Mouse (Mus musculus): ENCODE results near the gene Fancl.
A peak's percentile ranks its signal among the peaks of the same experiment; 100 is the strongest.
"Not testable (repeated sequence)": the region's sequence is repeated elsewhere in the genome, so short reads cannot be mapped to it uniquely, and the experiment has no call there.

Fancl gene

GRCm38 (mm10) chr11:26385971-26386370, at the start of gene Fancl:
TSS of gene Fancl (plus strand) at chr11:26386135.
- no peak for DNase-seq (ENCODE audit: low spot score in 2 of 2)

- no peak for DNase-seq (ENCODE audit: low spot score in 2 of 2)
These were observed 49.1 kb upstream of the Fancl start for GRCm38 (mm10) chr11:26336848-26337247.

DNA sequence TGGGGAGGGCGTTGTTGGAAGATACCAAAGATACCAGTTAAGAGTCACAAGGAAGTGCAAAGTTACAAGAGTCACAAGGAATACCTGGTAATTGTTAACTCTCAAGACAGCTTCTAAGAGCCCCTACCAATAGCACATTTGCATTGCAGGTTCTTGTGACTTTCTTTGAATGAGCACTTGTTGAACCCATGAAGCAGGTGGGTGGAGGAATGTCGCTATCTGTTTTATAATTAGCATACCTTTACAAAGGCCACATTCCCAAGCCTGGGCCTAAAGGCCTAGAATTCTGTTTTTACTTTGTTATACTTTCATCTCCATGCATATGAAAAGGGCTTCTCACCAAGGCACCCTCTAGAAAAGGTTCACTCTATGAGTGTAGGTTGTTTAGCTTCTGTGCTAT, 15.8 kb upstream of the Fancl start:
- not testable (repeated sequence) for DNase-seq (ENCODE audit: low spot score in 2 of 2)

- DNase-seq (ENCODE audit: low spot score in 2 of 2) = not testable (repeated sequence)
These were observed 14.0 kb upstream of the Fancl start for GRCm38 (mm10) chr11:26371980-26372379.

- DNase-seq (ENCODE audit: low spot score in 2 of 2) = no peak
These were observed 11.8 kb upstream of the Fancl start for GRCm38 (mm10) chr11:26374132-26374531.

GRCm38 (mm10) chr11:26378074-26378473, 7.9 kb upstream of the Fancl start:
- no peak for DNase-seq (ENCODE audit: low spot score in 2 of 2)

GRCm38 (mm10) chr11:26381499-26381898, 4.4 kb upstream of the Fancl start:
- DNase-seq (ENCODE audit: low spot score in 2 of 2) = no peak

DNA sequence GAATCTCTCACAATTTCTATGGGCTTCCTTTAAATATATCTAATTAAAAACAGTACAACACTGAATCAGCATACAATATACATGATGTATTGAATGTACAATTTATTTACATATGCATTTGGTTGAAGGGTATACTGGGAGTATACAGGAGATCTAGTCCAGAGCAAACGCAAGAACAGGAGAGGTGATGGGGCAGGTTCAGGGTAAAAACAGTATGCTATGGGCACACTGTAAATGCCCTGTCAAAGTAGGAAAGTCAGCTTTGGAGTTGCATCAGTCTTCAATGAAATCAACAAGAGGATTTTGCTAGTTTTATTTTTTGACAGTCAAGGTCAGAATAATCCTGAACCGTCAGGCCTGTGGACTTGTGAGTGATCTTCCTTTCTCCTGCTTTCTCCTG, 743 bp downstream of the Fancl start:
- DNase-seq (ENCODE audit: low spot score in 2 of 2) = no peak

GRCm38 (mm10) chr11:26387087-26387611, 1.2 kb downstream of the Fancl start:
- peak; percentile 84 to 89 for DNase-seq (ENCODE audit: low spot score in 2 of 2)

DNA sequence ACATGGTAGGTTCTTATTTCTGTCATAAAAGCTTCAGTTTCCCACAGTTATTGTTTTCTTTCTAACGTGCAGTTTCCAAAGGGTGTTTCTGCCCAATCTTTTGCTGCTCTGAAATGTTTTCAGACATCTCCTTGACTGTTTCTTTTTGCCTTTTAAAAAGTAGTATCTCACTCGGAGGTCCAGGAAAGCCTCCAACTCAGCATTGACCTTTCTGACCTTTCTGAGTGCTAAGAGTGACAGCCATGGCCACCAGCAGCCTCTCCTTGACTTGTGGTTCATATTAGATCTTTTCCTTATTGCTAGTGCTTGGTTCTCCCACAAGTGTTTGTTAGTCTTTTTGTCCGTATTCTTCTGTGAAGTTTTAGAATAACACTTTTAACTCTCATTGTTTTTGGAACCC, 9.6 kb downstream of the Fancl start:
- no peak for DNase-seq (ENCODE audit: low spot score in 2 of 2)

GRCm38 (mm10) chr11:26412972-26413371, 27.0 kb downstream of the Fancl start:
- no peak for DNase-seq (ENCODE audit: low spot score in 2 of 2)

GRCm38 (mm10) chr11:26421472-26421871, 35.5 kb downstream of the Fancl start:
- DNase-seq (ENCODE audit: low spot score in 2 of 2) = no peak

DNA sequence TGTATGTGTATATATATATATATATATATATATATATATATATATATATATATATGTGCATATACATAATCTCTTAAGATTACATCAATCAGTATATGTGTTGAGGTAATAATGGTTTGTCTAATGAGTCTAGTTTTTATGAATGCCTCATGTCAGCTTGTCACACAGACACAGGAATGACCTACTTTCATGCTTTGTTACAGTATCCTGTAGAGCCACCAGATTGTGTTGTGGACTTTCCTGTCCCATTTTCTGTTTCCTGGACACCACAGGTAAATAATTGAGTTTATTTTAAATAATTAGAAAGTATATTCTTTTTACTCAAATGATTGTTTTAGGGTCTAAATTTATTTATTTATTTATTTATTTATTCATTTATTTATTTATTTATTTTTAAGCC, 48.3 kb downstream of the Fancl start:
- DNase-seq (ENCODE audit: low spot score in 2 of 2) = no peak

DNA sequence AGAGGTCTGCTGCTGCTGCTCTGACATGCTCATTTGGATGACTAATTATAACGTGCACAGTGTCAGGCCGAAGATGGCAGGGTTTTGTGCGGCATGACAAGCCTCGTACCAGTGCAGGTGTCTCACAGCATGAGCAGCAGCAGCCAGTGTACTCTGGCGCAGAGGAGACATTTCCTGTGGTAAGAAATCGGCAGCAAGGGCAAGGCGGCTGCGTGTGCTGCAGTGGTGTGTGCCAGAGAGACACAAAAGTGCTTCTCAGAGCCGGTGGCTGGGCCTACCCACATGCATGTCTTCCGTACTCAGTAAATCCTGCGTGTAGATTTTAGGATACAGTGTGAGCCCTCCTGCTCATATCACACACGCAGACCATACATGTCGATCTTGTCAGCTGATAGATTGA, 51.9 kb downstream of the Fancl start:
- DNase-seq (ENCODE audit: low spot score in 2 of 2) = peak; percentile 5 to 7

DNA sequence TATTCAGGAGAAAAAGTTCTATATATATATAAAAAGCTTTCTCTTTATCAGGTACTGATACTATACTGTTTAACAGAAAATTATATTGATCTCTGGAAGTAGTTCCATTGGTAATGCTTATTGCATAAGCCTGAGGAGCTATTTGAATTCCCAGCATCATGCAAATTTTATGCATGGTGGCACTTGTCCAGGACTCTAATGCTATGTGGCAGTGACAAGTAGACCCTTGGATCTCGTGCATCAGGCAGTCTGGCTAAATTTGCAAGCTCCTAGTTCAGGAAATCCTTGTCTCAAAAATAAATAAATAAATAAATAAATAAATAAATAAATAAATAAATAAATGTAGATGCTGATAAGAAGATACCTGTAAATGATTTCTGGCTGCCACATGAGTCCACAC, 55.2 kb downstream of the Fancl start:
- no peak for DNase-seq (ENCODE audit: low spot score in 2 of 2)

- DNase-seq (ENCODE audit: low spot score in 2 of 2) = no peak
These were observed 58.4 kb downstream of the Fancl start for GRCm38 (mm10) chr11:26444374-26444773.

DNA sequence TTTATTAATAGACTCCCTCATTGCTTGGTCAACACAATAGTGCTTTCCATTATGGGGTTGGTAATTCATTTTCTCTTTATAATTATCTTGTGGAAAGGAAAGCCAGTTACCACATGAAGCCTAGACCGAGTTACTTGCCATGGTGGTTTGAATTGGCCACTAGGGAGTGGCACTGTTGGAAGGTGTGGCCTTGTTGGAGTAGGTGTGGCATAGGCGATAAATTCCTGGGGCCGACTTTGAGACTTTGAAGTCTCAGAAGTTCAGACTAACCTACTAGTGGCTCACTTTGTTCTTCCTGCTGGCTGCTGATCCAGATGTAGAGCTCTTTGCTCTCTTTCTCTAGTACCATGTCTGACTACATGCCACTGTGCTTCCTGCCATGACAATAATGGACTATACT, 63.9 kb downstream of the Fancl start:
- DNase-seq (ENCODE audit: low spot score in 2 of 2) = no peak

DNA sequence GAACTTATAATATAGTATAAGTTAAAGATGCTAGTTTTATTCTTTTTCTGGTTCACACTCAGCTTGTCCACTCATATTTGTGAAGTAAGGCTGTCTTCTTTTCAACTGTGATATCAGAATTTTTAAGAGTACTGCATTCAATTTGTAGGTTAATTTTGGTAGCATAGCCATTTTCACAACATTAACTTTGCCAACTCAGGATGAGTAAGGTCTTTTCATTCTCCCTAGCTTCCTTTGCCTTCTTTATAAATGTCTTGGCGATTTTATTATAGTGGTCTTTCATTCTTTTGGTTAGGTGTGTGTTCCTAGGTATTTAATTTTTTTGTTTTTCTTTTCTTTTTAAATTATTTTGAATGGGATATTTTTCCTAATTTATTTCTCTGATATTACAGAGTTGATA, 64.7 kb downstream of the Fancl start:
- DNase-seq (ENCODE audit: low spot score in 2 of 2) = no peak

DNA sequence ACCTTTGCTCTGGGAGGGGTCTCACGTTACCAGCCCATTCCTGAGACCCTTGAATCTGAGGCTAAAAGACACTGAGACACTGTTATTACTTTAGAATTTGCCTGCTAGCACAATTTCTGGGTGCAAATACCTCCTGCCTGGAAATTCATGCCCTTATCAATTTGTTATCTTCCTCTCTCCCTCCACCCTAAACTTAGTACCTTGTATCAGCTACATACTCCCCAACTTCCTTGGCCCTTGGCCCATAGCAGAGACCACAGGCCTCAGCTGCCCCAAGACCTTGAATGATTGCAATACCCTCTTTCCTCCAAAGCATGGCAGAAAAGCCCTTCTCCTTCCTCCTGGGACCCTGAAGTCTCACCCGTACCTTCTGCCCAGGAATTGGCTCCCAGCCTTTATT, 65.3 kb downstream of the Fancl start:
- DNase-seq (ENCODE audit: low spot score in 2 of 2) = no peak

GRCm38 (mm10) chr11:26452693-26453092, 66.8 kb downstream of the Fancl start:
- DNase-seq (ENCODE audit: low spot score in 2 of 2) = no peak

- no peak for DNase-seq (ENCODE audit: low spot score in 2 of 2)
These were observed 68.1 kb downstream of the Fancl start for GRCm38 (mm10) chr11:26454081-26454480.

DNA sequence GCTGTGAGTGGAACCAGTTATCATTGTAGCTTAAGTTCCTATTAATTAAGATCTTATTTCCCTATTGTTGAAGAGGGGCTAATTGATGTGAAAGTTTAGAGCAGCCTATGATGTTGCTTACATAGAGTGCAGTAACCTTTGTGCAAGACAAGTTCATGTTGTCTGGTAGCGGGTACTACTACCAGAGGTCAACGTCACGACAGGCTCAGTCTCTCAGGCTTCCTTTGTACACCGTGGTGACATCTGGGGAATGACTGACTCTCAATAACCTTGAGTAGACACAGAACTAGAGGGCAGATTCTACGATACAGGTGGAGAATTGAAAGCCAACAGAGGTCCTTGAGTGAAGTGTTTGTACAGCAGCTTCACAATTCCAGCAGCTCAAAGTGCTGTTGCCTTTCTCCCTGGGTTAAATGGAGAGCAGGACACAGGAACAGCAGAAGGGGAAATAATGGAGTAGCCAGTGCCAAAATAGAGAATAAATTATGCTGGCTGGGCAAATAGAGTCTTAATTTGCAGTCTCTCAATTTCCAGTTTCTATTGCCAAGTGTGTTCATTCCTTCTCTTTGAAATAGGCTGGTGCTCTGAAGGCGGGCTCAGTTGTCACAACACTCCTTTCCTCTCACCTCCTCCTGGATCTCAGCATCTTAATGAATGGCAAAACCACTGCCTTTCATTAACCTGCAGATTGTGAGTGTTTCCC, 91.3 kb downstream of the Fancl start:
- DNase-seq (ENCODE audit: low spot score in 2 of 2) = no peak

GRCm38 (mm10) chr11:26481691-26482242, 95.8 kb downstream of the Fancl start:
- DNase-seq (ENCODE audit: low spot score in 2 of 2) = no peak

All from frontal cortex, postnatal 14 days (tissue).